Mouse (Mus musculus) liver, embryonic 16.5 days (tissue): Measurements from ENCODE around the gene Zxdc. TPM values are rescaled to one million over a fixed set of nuclear protein-coding genes. Genes with fewer than 3 reads are reported as not detected.

Source experiments
- ATAC-seq: fragments of 200-750 bp; cut with Nextera tagmentation; 2 replicates; pipeline ENCODE4 v1.8.0; 2017; ENCODE audit warnings: low read depth, mild to moderate bottlenecking, moderate number of reproducible peaks, moderate library complexity
- H3K27ac ChIP-seq: fragments of 300-500 bp; sonication (generic); 2 replicates; pipeline ENCODE4 v1.5.1; 2014; ENCODE audit warnings: mild to moderate bottlenecking, low read length
- H3K27me3 ChIP-seq: fragments of 300-500 bp; sonication (generic); 2 replicates; pipeline ENCODE4 v1.6.1; 2014; ENCODE audit warnings: low read depth, low read length, mixed read lengths; ENCODE audit not compliant: control insufficient read depth, insufficient read depth
- H3K36me3 ChIP-seq: fragments of 300-500 bp; sonication (generic); 2 replicates; pipeline ENCODE4 v1.6.1; 2014; ENCODE audit warnings: mild to moderate bottlenecking; ENCODE audit not compliant: control insufficient read depth, insufficient read depth
- H3K4me1 ChIP-seq: fragments of 300-500 bp; sonication (generic); 2 replicates; pipeline ENCODE4 v1.6.1; 2014; ENCODE audit warnings: low read depth, low read length, mixed read lengths; ENCODE audit not compliant: control insufficient read depth
- H3K4me2 ChIP-seq: fragments of 300-500 bp; sonication (generic); 2 replicates; pipeline ENCODE4 v1.6.1; 2014; ENCODE audit warnings: low read depth, low read length, mixed read lengths
- H3K4me3 ChIP-seq: fragments of 300-500 bp; sonication (generic); 2 replicates; pipeline ENCODE4 v1.5.1; 2014; ENCODE audit warnings: low read depth, mild to moderate bottlenecking, low read length
- H3K9ac ChIP-seq: fragments of 300-500 bp; sonication (generic); 2 replicates; pipeline ENCODE4 v1.6.1; 2014; ENCODE audit warnings: low read depth, low read length
- H3K9me3 ChIP-seq: fragments of 300-500 bp; sonication (generic); replicated peaks from 2 replicates; pipeline ENCODE4 v1.6.1; 2016; ENCODE audit warnings: low read length; ENCODE audit not compliant: control insufficient read depth
- WGBS: fragments of 180-500 bp; shearing (Covaris S2); extraction: QIAGEN DNeasy Blood & Tissue Kit; methylation state at CpG from one replicate; pipeline ENCODE4 v1.1.7; 2014; ENCODE audit not compliant: insufficient replicate concordance; 5-methylcytosine and 5-hydroxymethylcytosine counted together
- polyA plus RNA-seq: library from polyadenylated mRNA; unstranded; fragments of >200 nt; fragmentation: Nextera tagmentation; extraction: Ambion mirVana; gene quantifications from 2 replicates; pipeline ENCODE4 v1.2.1, GENCODE M21; 2015

The Zxdc gene
- polyA plus RNA-seq, 1 experiment from 2014 or later, result 3.0 TPM

GRCm38 (mm10) chr6:90332561-90333425, 36.5 kb upstream of the Zxdc start, which contains the start of gene Uroc1:
Gene Uroc1, plus strand, starts transcription at chr6:90333284.
- Histone ChIP-seq H3K27me3 (no peaks in the 10 kb centered on the region), H3K27ac (peak within 1 kb of the TSS; percentile 82), H3K36me3 (no peaks in the 10 kb centered on the region), H3K9ac (peak within 1 kb of the TSS; percentile 31), H3K4me2 (peak within 1 kb of the TSS; percentile 42), H3K4me3 (peak within 1 kb of the TSS; percentile 51), H3K4me1 (no peaks in the 10 kb centered on the region; the same call in 1 of the 2 replicates), H3K9me3 (no peaks in the 10 kb centered on the region)
- peak; percentile 92 for ATAC-seq
- 55% methylated on average over 7 of the region's 7 CpGs for WGBS

GRCm38 (mm10) chr6:90334244-90334643, 35.0 kb upstream of the Zxdc start:
- Histone ChIP-seq H3K27ac (no peak overlapping the region), H3K4me3 (peak overlapping the region; percentile 51)

GRCm38 (mm10) chr6:90342343-90342742, 26.9 kb upstream of the Zxdc start:
- H3K9me3 ChIP-seq, result no peaks in the 10 kb centered on the region
- no peaks in the 10 kb centered on the region for H3K27me3 ChIP-seq
- no peaks in the 10 kb centered on the region for H3K36me3 ChIP-seq
- H3K9ac ChIP-seq, result no peak overlapping the region
- no peaks in the 10 kb centered on the region for H3K4me1 ChIP-seq
- no peak overlapping the region for H3K4me2 ChIP-seq
- WGBS, result 52% methylated on average over 2 of the region's 2 CpGs
- ATAC-seq, result no peak
- no peak overlapping the region for H3K4me3 ChIP-seq
- no peak overlapping the region for H3K27ac ChIP-seq

More at GRCm38 (mm10) chr6:90334244-90334643, 35.0 kb upstream of the Zxdc start:
- Histone ChIP-seq H3K27me3 (no peaks in the 10 kb centered on the region), H3K4me2 (peak overlapping the region; percentile 42), H3K9me3 (no peaks in the 10 kb centered on the region), H3K36me3 (no peaks in the 10 kb centered on the region), H3K9ac (peak overlapping the region; percentile 8; the same call in 1 of the 2 replicates), H3K4me1 (no peaks in the 10 kb centered on the region; the same call in 1 of the 2 replicates)
- 37% methylated on average over 3 of the region's 3 CpGs for WGBS
- no peak for ATAC-seq

- Histone ChIP-seq H3K9me3 (no peaks in the 10 kb centered on the region), H3K27me3 (no peaks in the 10 kb centered on the region), H3K4me2 (no peak overlapping the region), H3K9ac (no peak overlapping the region), H3K27ac (no peak overlapping the region), H3K4me3 (no peak overlapping the region), H3K36me3 (no peaks in the 10 kb centered on the region; the same call in 1 of the 2 replicates), H3K4me1 (no peaks in the 10 kb centered on the region)
- WGBS, result 36% methylated on average over 4 of the region's 4 CpGs
- ATAC-seq, result no peak
Measured at GRCm38 (mm10) chr6:90347183-90347582, 22.1 kb upstream of the Zxdc start.

GRCm38 (mm10) chr6:90348500-90348899, 20.8 kb upstream of the Zxdc start:
- Histone ChIP-seq H3K4me2 (no peak overlapping the region), H3K4me3 (no peak overlapping the region), H3K36me3 (no peaks in the 10 kb centered on the region; the same call in 1 of the 2 replicates), H3K9ac (no peak overlapping the region), H3K9me3 (no peaks in the 10 kb centered on the region), H3K4me1 (no peaks in the 10 kb centered on the region), H3K27ac (no peak overlapping the region), H3K27me3 (no peaks in the 10 kb centered on the region)
- ATAC-seq, result no peak
- 60% methylated on average over 4 of the region's 4 CpGs for WGBS

- Histone ChIP-seq H3K4me2 (no peak overlapping the region), H3K9me3 (no peaks in the 10 kb centered on the region), H3K4me1 (no peaks in the 10 kb centered on the region), H3K9ac (no peak overlapping the region), H3K27me3 (no peaks in the 10 kb centered on the region), H3K27ac (no peak overlapping the region), H3K4me3 (no peak overlapping the region), H3K36me3 (no peaks in the 10 kb centered on the region; the same call in 1 of the 2 replicates)
- ATAC-seq, result no peak
- WGBS, result 58% methylated on average over 2 of the region's 2 CpGs
Measured at GRCm38 (mm10) chr6:90350011-90350410, 19.3 kb upstream of the Zxdc start.

- Histone ChIP-seq H3K9ac (no peak overlapping the region), H3K27me3 (no peaks in the 10 kb centered on the region), H3K4me2 (no peak overlapping the region), H3K27ac (no peak overlapping the region), H3K36me3 (no peaks in the 10 kb centered on the region), H3K4me1 (no peaks in the 10 kb centered on the region), H3K4me3 (no peak overlapping the region), H3K9me3 (no peaks in the 10 kb centered on the region)
- WGBS, result 52% methylated on average over 5 of the region's 5 CpGs
- no peak for ATAC-seq
Measured at GRCm38 (mm10) chr6:90358142-90358541, 11.2 kb upstream of the Zxdc start.

GRCm38 (mm10) chr6:90359445-90359844, 9.8 kb upstream of the Zxdc start:
- Histone ChIP-seq H3K36me3 (no peaks in the 10 kb centered on the region), H3K27ac (no peak overlapping the region), H3K9ac (no peak overlapping the region), H3K4me2 (no peak overlapping the region), H3K9me3 (no peaks in the 10 kb centered on the region), H3K4me1 (no peaks in the 10 kb centered on the region), H3K27me3 (no peaks in the 10 kb centered on the region), H3K4me3 (no peak overlapping the region)
- WGBS, result 50% methylated on average over 2 of the region's 2 CpGs
- no peak for ATAC-seq
